In genomic region chr1:193330172-193330571, GRCm38 (mm10) we compare ENCODE assay signal across 8 mouse cellular contexts. TPM values are rescaled to one million over a fixed set of nuclear protein-coding genes. Genes with fewer than 3 reads are reported as not detected.
DNase-seq lines count a peak whose midpoint lies in the region; ATAC-seq and TF ChIP-seq lines count a peak whose summit lies in the region.

No protein-coding gene starts in this region.

- no peaks in the 10 kb centered on the region for H3K36me3 ChIP-seq in C2C12 (ENCODE audit: control insufficient read depth, insufficient read depth)
- no peaks in the 10 kb centered on the region for H3K36me3 ChIP-seq in forebrain, embryonic 14.5 days (ENCODE audit: control insufficient read depth, insufficient read depth, low read length)
- H3K36me3 ChIP-seq in heart, postnatal 0 days (replicated peaks; ENCODE audit: control insufficient read depth, insufficient read depth, low read length), result no peaks in the 10 kb centered on the region
- H3K36me3 ChIP-seq in liver, embryonic 14.5 days (replicated peaks; ENCODE audit: control insufficient read depth, insufficient read depth, low read depth), result no peaks in the 10 kb centered on the region
- H3K36me3 ChIP-seq in neural tube, embryonic 13.5 days, result no peaks in the 10 kb centered on the region

- H3K4me2 ChIP-seq in forebrain, embryonic 14.5 days (ENCODE audit: low read length), result no peak overlapping the region; the same call in 1 of the 2 replicates
- H3K4me2 ChIP-seq in heart, postnatal 0 days (ENCODE audit: low read depth, low read length), result no peak overlapping the region
- no peak overlapping the region for H3K4me2 ChIP-seq in liver, embryonic 14.5 days (ENCODE audit: low read depth)
- no peak overlapping the region for H3K4me2 ChIP-seq in neural tube, embryonic 13.5 days

- H3K4me3 ChIP-seq in C2C12 (ENCODE audit: insufficient read depth, poor library complexity, severe bottlenecking), result no peak overlapping the region
- H3K4me3 ChIP-seq in forebrain, embryonic 14.5 days (ENCODE audit: low read depth, low read length), result no peak overlapping the region
- no peak overlapping the region for H3K4me3 ChIP-seq in heart, postnatal 0 days (ENCODE audit: low read depth, low read length)
- H3K4me3 ChIP-seq in liver, embryonic 14.5 days (ENCODE audit: insufficient read depth in 1 of 2, low read depth in 2 of 2, low read length in 2 of 2), result no peak overlapping the region
- no peak overlapping the region for H3K4me3 ChIP-seq in neural tube, embryonic 13.5 days

- H3K27ac ChIP-seq in forebrain, embryonic 14.5 days (ENCODE audit: low read depth, low read length), result no peak overlapping the region; the same call in 1 of the 2 replicates
- peak overlapping the region; percentile 68 for H3K27ac ChIP-seq in heart, postnatal 0 days (ENCODE audit: low read depth)
- H3K27ac ChIP-seq in liver, embryonic 14.5 days, result no peak overlapping the region
- no peak overlapping the region for H3K27ac ChIP-seq in neural tube, embryonic 13.5 days (replicated peaks)

- peak; percentile 94 for ATAC-seq in forebrain, embryonic 14.5 days
- ATAC-seq in heart, postnatal 0 days (ENCODE audit: insufficient read depth, low read depth), result peak; percentile 86
- ATAC-seq in liver, embryonic 14.5 days (ENCODE audit: insufficient read depth), result no peak
- ATAC-seq in neural tube, embryonic 13.5 days (ENCODE audit: low read depth), result peak; percentile 89

- no peaks in the 10 kb centered on the region for H3K27me3 ChIP-seq in C2C12 (ENCODE audit: control insufficient read depth, insufficient read depth, insufficient read length)
- H3K27me3 ChIP-seq in forebrain, embryonic 14.5 days (replicated peaks; ENCODE audit: control insufficient read depth, insufficient read depth, low read length), result no peaks in the 10 kb centered on the region
- no peaks in the 10 kb centered on the region for H3K27me3 ChIP-seq in heart, postnatal 0 days (ENCODE audit: control insufficient read depth, insufficient read depth, low read length)
- H3K27me3 ChIP-seq in liver, embryonic 14.5 days (ENCODE audit: control insufficient read depth, insufficient read depth, low read length), result no peaks in the 10 kb centered on the region
- H3K27me3 ChIP-seq in neural tube, embryonic 13.5 days, result no peaks in the 10 kb centered on the region

- peaks cover 10% of the 10 kb centered on the region; the same call in 1 of the 2 replicates for H3K4me1 ChIP-seq in forebrain, embryonic 14.5 days (ENCODE audit: control insufficient read depth, insufficient read depth, low read length)
- peaks cover 44% of the 10 kb centered on the region for H3K4me1 ChIP-seq in heart, postnatal 0 days (ENCODE audit: control insufficient read depth, insufficient read depth)
- peaks cover 0 to 9% of the 10 kb centered on the region in 2 experiments; a peak in 1 of 4 replicates for H3K4me1 ChIP-seq in liver, embryonic 14.5 days (replicated peaks; ENCODE audit: control insufficient read depth in 2 of 2, insufficient read depth in 2 of 2, low read length in 1 of 2)
- H3K4me1 ChIP-seq in neural tube, embryonic 13.5 days (replicated peaks), result peaks cover 26% of the 10 kb centered on the region

- no peaks in the 10 kb centered on the region for H3K9me3 ChIP-seq in forebrain, embryonic 14.5 days (replicated peaks; ENCODE audit: control insufficient read depth, low read length)
- H3K9me3 ChIP-seq in heart, postnatal 0 days (replicated peaks; ENCODE audit: control insufficient read depth, low read length), result no peaks in the 10 kb centered on the region
- no peaks in the 10 kb centered on the region for H3K9me3 ChIP-seq in liver, embryonic 14.5 days (ENCODE audit: control insufficient read depth, low read length)
- no peaks in the 10 kb centered on the region for H3K9me3 ChIP-seq in neural tube, embryonic 13.5 days

- H3K79me3 ChIP-seq in C2C12 (ENCODE audit: low read depth), result no peaks in the 10 kb centered on the region

- H3K79me2 ChIP-seq in C2C12 (ENCODE audit: control insufficient read depth, insufficient read depth), result no peaks in the 10 kb centered on the region

- DNase-seq in c-Kit-positive CD71-negative TER-119-negative erythroid progenitor cells, embryonic 14.5 days (ENCODE audit: low read depth), result peak; percentile 24
- peak; percentile 91 for DNase-seq in forebrain, embryonic 14.5 days (ENCODE audit: low spot score)
- peak; percentile 78 for DNase-seq in heart, postnatal 0 days (ENCODE audit: low spot score)
- DNase-seq in kidney, postnatal 25 days, result peak; percentile 80 to 89
- DNase-seq in liver, embryonic 14.5 days (ENCODE audit: low read depth in 3 of 3, low spot score in 3 of 3), result no peak
- DNase-seq in telencephalon, adult 2 months (ENCODE audit: low read depth, low spot score), result peak; percentile 73

- peak; percentile 97 for TF ChIP-seq CTCF in C2C12 (IDR thresholded peaks at IDR 0.05; ENCODE audit: control insufficient read depth, insufficient read depth, insufficient read length)
- peak; percentile 100 for TF ChIP-seq CTCF in heart, postnatal 0 days (IDR thresholded peaks at IDR 0.05; ENCODE audit: low read depth)
- peak; percentile 76 for TF ChIP-seq CTCF in liver, embryonic 14.5 days (IDR thresholded peaks at IDR 0.05; ENCODE audit: low read depth)

- no peak overlapping the region for H3K9ac ChIP-seq in forebrain, embryonic 14.5 days (ENCODE audit: low read length)
- H3K9ac ChIP-seq in heart, postnatal 0 days (replicated peaks; ENCODE audit: low read depth, low read length), result no peak overlapping the region
- H3K9ac ChIP-seq in liver, embryonic 14.5 days (replicated peaks), result no peak overlapping the region
- no peak overlapping the region for H3K9ac ChIP-seq in neural tube, embryonic 13.5 days

- no peak overlapping the region for H3ac ChIP-seq in C2C12 (ENCODE audit: control insufficient read depth, insufficient read length, low read depth)

- TF ChIP-seq EP300 in heart, postnatal 0 days (IDR thresholded peaks at IDR 0.05; ENCODE audit: low read depth), result no peak
- TF ChIP-seq EP300 in liver, embryonic 14.5 days (IDR thresholded peaks at IDR 0.05; ENCODE audit: low read depth), result no peak

- 25% methylated on average over 10 of the region's 10 CpGs for WGBS in forebrain, embryonic 14.5 days
- WGBS in heart, postnatal 0 days, result 25% methylated on average over 10 of the region's 10 CpGs
- WGBS in liver, embryonic 14.5 days (ENCODE audit: insufficient replicate concordance), result 46% methylated on average over 10 of the region's 10 CpGs
- WGBS in neural tube, embryonic 13.5 days, result 40% methylated on average over 10 of the region's 10 CpGs

TF ChIP-seq in C2C12, 6 proteins besides CTCF, POLR2A, EP300 and RAD21:
- TF ChIP-seq MAX (IDR thresholded peaks at IDR 0.05), result no peak
- TF ChIP-seq MYOD1 (IDR thresholded peaks at IDR 0.05; ENCODE audit: control insufficient read depth, insufficient read length, low read depth), result peak; percentile 28
- TF ChIP-seq CEBPB (IDR thresholded peaks at IDR 0.05; ENCODE audit: low read depth), result no peak
- no peak for TF ChIP-seq MYOG (IDR thresholded peaks at IDR 0.05; ENCODE audit: control insufficient read depth, extremely low read depth, insufficient read length)
- TF ChIP-seq USF1 (IDR thresholded peaks at IDR 0.05; ENCODE audit: low read depth), result no peak
- no peak for TF ChIP-seq FOSL1 (IDR thresholded peaks at IDR 0.05; ENCODE audit: insufficient read depth, low read length, poor library complexity, severe bottlenecking)

RNA-seq across cellular contexts. Expression of gene Camk1g, which starts 39.9 kb away (rescaled TPM):
- polyA plus RNA-seq in C2C12 (2012; fragmentation: generic; extraction: Trizol), result 1.2 TPM
- 36.1 and 44.6 TPM in 2 replicates for polyA plus RNA-seq in forebrain, embryonic 14.5 days (2014; fragmentation: Nextera tagmentation; extraction: Ambion mirVana)
- 12.0 and 14.3 TPM in 2 replicates for total RNA-seq in heart, postnatal 0 days (2014; rRNA removed; ENCODE audit: low replicate concordance)
- 9.0 and 9.7 TPM in 2 replicates for polyA plus RNA-seq in heart, postnatal 0 days (2015; fragmentation: Nextera tagmentation; extraction: Ambion mirVana)
- polyA plus RNA-seq in liver, embryonic 14.5 days (2012; rRNA removed), result 0.15 and 0.19 TPM in 2 replicates
- polyA plus RNA-seq in liver, embryonic 14.5 days (2014; fragmentation: Nextera tagmentation; extraction: Ambion mirVana), result 0.06 and 0.23 TPM in 2 replicates
- polyA plus RNA-seq in neural tube, embryonic 13.5 days (2015; fragmentation: Nextera tagmentation; extraction: Ambion mirVana), result 31.8 and 34.3 TPM in 2 replicates

RNA-seq across cellular contexts. Expression of gene G0s2, which starts 57.2 kb away (rescaled TPM):
- polyA plus RNA-seq in C2C12 (2012; fragmentation: generic; extraction: Trizol), result 66.1 TPM
- 4.7 and 5.8 TPM in 2 replicates for polyA plus RNA-seq in forebrain, embryonic 14.5 days (2014; fragmentation: Nextera tagmentation; extraction: Ambion mirVana)
- 71.1 and 122 TPM in 2 replicates for total RNA-seq in heart, postnatal 0 days (2014; rRNA removed; ENCODE audit: low replicate concordance)
- polyA plus RNA-seq in heart, postnatal 0 days (2015; fragmentation: Nextera tagmentation; extraction: Ambion mirVana), result 92.2 and 93.3 TPM in 2 replicates
- polyA plus RNA-seq in liver, embryonic 14.5 days (2012; rRNA removed), result 54.9 and 57.0 TPM in 2 replicates
- 65.5 and 71.8 TPM in 2 replicates for polyA plus RNA-seq in liver, embryonic 14.5 days (2014; fragmentation: Nextera tagmentation; extraction: Ambion mirVana)
- polyA plus RNA-seq in neural tube, embryonic 13.5 days (2015; fragmentation: Nextera tagmentation; extraction: Ambion mirVana), result 6.2 and 6.7 TPM in 2 replicates

Comparison
In these comparisons a context has a peak if more than half of its experiments do, and no peak if none do; other contexts are left out.
1. DNase-seq: peak in c-Kit-positive CD71-negative TER-119-negative erythroid progenitor cells, embryonic 14.5 days (single experiment), forebrain, embryonic 14.5 days (single experiment), heart, postnatal 0 days (single experiment), kidney, postnatal 25 days (2 of 2) and telencephalon, adult 2 months (single experiment); none in liver, embryonic 14.5 days (0 of 3).
2. Peak in every context shown above with its lines, with median percentiles within 50 percentile points of each other: CTCF ChIP-seq.